Mouse (Mus musculus) fibroblast of lung, adult 2 months (primary cell): Measurements from ENCODE around the gene Klhdc8a.
A peak's percentile ranks its signal among the peaks of the same experiment; 100 is the strongest.

Source experiments
- DNase-seq: peaks from one replicate; pipeline ENCODE4 v3.0.0-alpha.2; 2011; ENCODE audit warnings: low read depth

Gene Klhdc8a

GRCm38 (mm10) chr1:132290921-132291675, 7.3 kb upstream of the Klhdc8a start:
- DNase-seq: no peak

GRCm38 (mm10) chr1:132291706-132292105, 6.7 kb upstream of the Klhdc8a start:
- DNase-seq: no peak

GRCm38 (mm10) chr1:132292318-132293129, 5.9 kb upstream of the Klhdc8a start:
- peak; percentile 63 for DNase-seq

- no peak for DNase-seq
These were observed 2.9 kb upstream of the Klhdc8a start for GRCm38 (mm10) chr1:132295506-132295905.

- no peak for DNase-seq
These were observed 2.4 kb upstream of the Klhdc8a start for GRCm38 (mm10) chr1:132296051-132296450.

GRCm38 (mm10) chr1:132298801-132299464, 507 bp downstream of the Klhdc8a start:
- no peak for DNase-seq

GRCm38 (mm10) chr1:132299744-132300143, 1.3 kb downstream of the Klhdc8a start:
- DNase-seq: no peak

- DNase-seq: no peak
These were observed 2.8 kb downstream of the Klhdc8a start for GRCm38 (mm10) chr1:132301242-132301641.

GRCm38 (mm10) chr1:132302341-132302866, 4.0 kb downstream of the Klhdc8a start:
- DNase-seq: no peak

- DNase-seq: no peak
These were observed 6.3 kb downstream of the Klhdc8a start for GRCm38 (mm10) chr1:132304618-132305214.

- DNase-seq: no peak
These were observed 7.7 kb downstream of the Klhdc8a start for GRCm38 (mm10) chr1:132306160-132306559.

GRCm38 (mm10) chr1:132306808-132307207, 8.4 kb downstream of the Klhdc8a start:
- DNase-seq: no peak

- no peak for DNase-seq
These were observed 9.5 kb downstream of the Klhdc8a start for GRCm38 (mm10) chr1:132307962-132308361.

GRCm38 (mm10) chr1:132308674-132309073, 10.2 kb downstream of the Klhdc8a start:
- DNase-seq: no peak

GRCm38 (mm10) chr1:132310754-132311153, 12.3 kb downstream of the Klhdc8a start:
- DNase-seq: no peak

GRCm38 (mm10) chr1:132311174-132311859, 12.9 kb downstream of the Klhdc8a start:
- no peak for DNase-seq

- no peak for DNase-seq
These were observed 13.6 kb downstream of the Klhdc8a start for GRCm38 (mm10) chr1:132312043-132312442.

- DNase-seq: no peak
These were observed 14.3 kb downstream of the Klhdc8a start for GRCm38 (mm10) chr1:132312703-132313102.

GRCm38 (mm10) chr1:132315889-132316624, 17.6 kb downstream of the Klhdc8a start, which contains the start of gene Nuak2:
Gene Nuak2, plus strand, starts transcription at chr1:132316126.
- DNase-seq: no peak

GRCm38 (mm10) chr1:132316625-132316994, 18.2 kb downstream of the Klhdc8a start:
- no peak for DNase-seq

GRCm38 (mm10) chr1:132317413-132317812, 19.0 kb downstream of the Klhdc8a start:
- DNase-seq: no peak
